Mouse (Mus musculus): Measurements from ENCODE around the gene Klra5. TPM values are rescaled to one million over a fixed set of nuclear protein-coding genes. Genes with fewer than 3 reads are reported as not detected.
"Not testable (repeated sequence)": the region's sequence is repeated elsewhere in the genome, so short reads cannot be mapped to it uniquely, and the experiment has no call there.

The Klra5 gene
- total RNA-seq (2014; rRNA removed; ENCODE audit: low replicate concordance): not detected in 2 replicates
- polyA plus RNA-seq (2015; fragmentation: Nextera tagmentation; extraction: Ambion mirVana): not detected in 2 replicates

DNA sequence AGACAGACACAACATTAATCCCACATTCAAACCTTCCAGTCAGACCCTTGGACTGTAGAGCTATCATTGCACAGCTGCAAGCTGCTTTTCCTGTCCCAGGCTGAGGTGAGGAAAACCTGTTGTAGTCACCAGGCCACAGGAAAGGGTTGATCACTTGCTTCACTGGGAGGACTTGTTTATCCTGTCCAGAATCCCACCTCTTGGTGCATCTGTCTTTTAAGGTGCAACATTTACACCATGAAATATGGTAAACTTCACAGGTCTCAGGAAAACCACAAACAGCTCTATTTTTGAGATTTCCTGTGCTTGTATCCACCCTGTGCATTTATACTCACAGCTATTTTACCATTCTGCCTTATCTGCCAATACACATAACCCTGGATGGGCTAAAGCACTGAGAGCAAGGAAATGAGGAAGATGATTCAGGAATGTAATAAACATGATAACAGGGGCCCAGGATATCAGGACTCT is at the start of gene Klra5:
Gene Klra5 (minus strand): TSS at position 175 of the 471 bp plus-strand sequence.
- not testable (repeated sequence) for H3K9me3 ChIP-seq (replicated peaks; ENCODE audit: control insufficient read depth, low read length); H3K4me3 ChIP-seq (ENCODE audit: low read depth, low read length); H3K4me2 ChIP-seq (ENCODE audit: low read depth, low read length); H3K27ac ChIP-seq (ENCODE audit: low read depth); H3K9ac ChIP-seq (replicated peaks; ENCODE audit: low read depth, low read length); H3K27me3 ChIP-seq (ENCODE audit: control insufficient read depth, insufficient read depth, low read length); H3K4me1 ChIP-seq (ENCODE audit: control insufficient read depth, insufficient read depth); DNase-seq (ENCODE audit: low spot score); ATAC-seq (ENCODE audit: insufficient read depth, low read depth); H3K36me3 ChIP-seq (replicated peaks; ENCODE audit: control insufficient read depth, insufficient read depth, low read length)

DNA sequence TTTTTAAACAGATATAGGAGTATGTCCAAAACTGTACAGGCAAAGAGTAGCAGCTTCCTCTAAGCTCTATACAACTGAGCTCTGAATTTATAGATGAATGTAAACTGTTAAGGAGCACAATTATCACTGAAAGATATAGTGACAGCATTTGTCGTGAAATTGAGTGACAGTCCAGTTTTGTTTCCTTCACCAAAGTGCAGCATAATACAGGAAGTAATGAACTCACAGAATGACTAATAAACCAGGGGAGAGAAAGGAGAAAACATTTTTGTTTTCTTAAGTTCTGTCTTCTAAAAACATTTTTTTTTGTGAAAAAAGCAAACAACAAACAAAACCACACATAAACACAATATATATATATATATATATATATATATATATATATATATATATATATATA is 454 bp downstream of the Klra5 start:
- no peak for DNase-seq (ENCODE audit: low spot score)
- Histone ChIP-seq H3K36me3 (replicated peaks; ENCODE audit: control insufficient read depth, insufficient read depth, low read length) (no peaks in the 10 kb centered on the region), H3K27me3 (ENCODE audit: control insufficient read depth, insufficient read depth, low read length) (no peaks in the 10 kb centered on the region), H3K9me3 (replicated peaks; ENCODE audit: control insufficient read depth, low read length) (no peaks in the 10 kb centered on the region; the same call in none of the 2 replicates), H3K4me2 (ENCODE audit: low read depth, low read length) (no peak overlapping the region), H3K4me3 (ENCODE audit: low read depth, low read length) (no peak overlapping the region), H3K27ac (ENCODE audit: low read depth) (no peak overlapping the region), H3K9ac (replicated peaks; ENCODE audit: low read depth, low read length) (no peak overlapping the region), H3K4me1 (ENCODE audit: control insufficient read depth, insufficient read depth) (no peaks in the 10 kb centered on the region)
- no peak for ATAC-seq (ENCODE audit: insufficient read depth, low read depth)
- WGBS: 65% methylated on average over 1 of the region's 1 CpGs
- TF ChIP-seq EP300 (IDR thresholded peaks at IDR 0.05; ENCODE audit: low read depth): no peak
- no peak for TF ChIP-seq CTCF (IDR thresholded peaks at IDR 0.05; ENCODE audit: low read depth)

DNA sequence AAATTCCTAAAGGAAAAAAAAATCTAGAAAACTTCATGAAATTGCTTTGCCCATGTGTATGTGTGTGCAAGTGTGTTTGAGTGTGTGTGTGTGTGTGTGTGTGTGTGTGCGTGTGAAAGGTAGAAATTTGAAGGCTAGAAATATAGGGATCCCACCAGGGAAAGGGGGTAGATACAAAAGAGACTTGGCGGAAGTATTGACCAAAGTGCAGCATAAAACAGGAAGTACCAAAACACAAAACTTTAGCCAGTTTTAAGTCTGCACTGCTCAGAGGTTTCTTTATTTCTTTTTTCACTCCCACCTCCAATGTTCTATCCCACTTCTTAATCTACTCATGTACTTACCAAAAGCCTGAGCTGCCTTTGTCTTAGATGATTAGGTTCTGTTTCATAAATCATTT is 34.9 kb downstream of the Klra5 start:
- Histone ChIP-seq H3K27me3 (ENCODE audit: control insufficient read depth, insufficient read depth, low read length) (no peaks in the 10 kb centered on the region), H3K4me1 (ENCODE audit: control insufficient read depth, insufficient read depth) (no peaks in the 10 kb centered on the region), H3K4me2 (ENCODE audit: low read depth, low read length) (no peak overlapping the region), H3K4me3 (ENCODE audit: low read depth, low read length) (no peak overlapping the region), H3K27ac (ENCODE audit: low read depth) (no peak overlapping the region), H3K9ac (replicated peaks; ENCODE audit: low read depth, low read length) (no peak overlapping the region), H3K36me3 (replicated peaks; ENCODE audit: control insufficient read depth, insufficient read depth, low read length) (no peaks in the 10 kb centered on the region), H3K9me3 (replicated peaks; ENCODE audit: control insufficient read depth, low read length) (no peaks in the 10 kb centered on the region)
- no peak for DNase-seq (ENCODE audit: low spot score)
- TF ChIP-seq EP300 (IDR thresholded peaks at IDR 0.05; ENCODE audit: low read depth) (no peak), CTCF (IDR thresholded peaks at IDR 0.05; ENCODE audit: low read depth) (no peak)
- 68% methylated on average over 2 of the region's 2 CpGs for WGBS
- ATAC-seq (ENCODE audit: insufficient read depth, low read depth): no peak

- WGBS: 27% methylated on average over 1 of the region's 1 CpGs
- H3K9me3 ChIP-seq (replicated peaks; ENCODE audit: control insufficient read depth, low read length): no peaks in the 10 kb centered on the region
These were observed 40.9 kb downstream of the Klra5 start, which contains the start of gene Klra17 for GRCm38 (mm10) chr6:129876549-129876948. TSS of gene Klra17 (minus strand) at chr6:129876672.

GRCm38 (mm10) chr6:129862349-129862748 is 55.1 kb downstream of the Klra5 start, which contains the start of gene Gm17631:
TSS of gene Gm17631 (plus strand) at chr6:129862649.
- not testable (repeated sequence) for H3K27me3 ChIP-seq (ENCODE audit: control insufficient read depth, insufficient read depth, low read length); DNase-seq (ENCODE audit: low spot score); H3K4me2 ChIP-seq (ENCODE audit: low read depth, low read length); H3K36me3 ChIP-seq (replicated peaks; ENCODE audit: control insufficient read depth, insufficient read depth, low read length); H3K4me3 ChIP-seq (ENCODE audit: low read depth, low read length); H3K27ac ChIP-seq (ENCODE audit: low read depth); ATAC-seq (ENCODE audit: insufficient read depth, low read depth); H3K4me1 ChIP-seq (ENCODE audit: control insufficient read depth, insufficient read depth); H3K9ac ChIP-seq (replicated peaks; ENCODE audit: low read depth, low read length); H3K9me3 ChIP-seq (replicated peaks; ENCODE audit: control insufficient read depth, low read length)
- no CpG with 5 or more reads among the region's 3 CpGs for WGBS

More at GRCm38 (mm10) chr6:129876549-129876948, 40.9 kb downstream of the Klra5 start, which contains the start of gene Klra17:
- Histone ChIP-seq H3K36me3 (replicated peaks; ENCODE audit: control insufficient read depth, insufficient read depth, low read length) (no peaks in the 10 kb centered on the region), H3K4me1 (ENCODE audit: control insufficient read depth, insufficient read depth) (no peaks in the 10 kb centered on the region), H3K27ac (ENCODE audit: low read depth) (no peak within 1 kb of the TSS), H3K4me2 (ENCODE audit: low read depth, low read length) (no peak within 1 kb of the TSS), H3K27me3 (ENCODE audit: control insufficient read depth, insufficient read depth, low read length) (no peaks in the 10 kb centered on the region), H3K9ac (replicated peaks; ENCODE audit: low read depth, low read length) (no peak within 1 kb of the TSS), H3K4me3 (ENCODE audit: low read depth, low read length) (no peak within 1 kb of the TSS)
- no peak for TF ChIP-seq CTCF (IDR thresholded peaks at IDR 0.05; ENCODE audit: low read depth)
- no peak for TF ChIP-seq EP300 (IDR thresholded peaks at IDR 0.05; ENCODE audit: low read depth)
- ATAC-seq (ENCODE audit: insufficient read depth, low read depth) (no peak), DNase-seq (ENCODE audit: low spot score) (no peak)

Other genes starting within 250 kb of the Klra5 start
- not detected in 2 replicates for gene Klrc1, start 238.7 kb downstream of the Klra5 start, total RNA-seq (2014; rRNA removed; ENCODE audit: low replicate concordance)
- gene Klrc1, start 238.7 kb downstream of the Klra5 start, polyA plus RNA-seq (2015; fragmentation: Nextera tagmentation; extraction: Ambion mirVana): not detected in 2 replicates
- gene Klri1, start 200.5 kb downstream of the Klra5 start, total RNA-seq (2014; rRNA removed; ENCODE audit: low replicate concordance): not detected in 2 replicates
- not detected in 2 replicates for gene Klri1, start 200.5 kb downstream of the Klra5 start, polyA plus RNA-seq (2015; fragmentation: Nextera tagmentation; extraction: Ambion mirVana)
- not detected in 2 replicates for gene Klri2, start 177.2 kb downstream of the Klra5 start, total RNA-seq (2014; rRNA removed; ENCODE audit: low replicate concordance)
- not detected in 2 replicates for gene Klri2, start 177.2 kb downstream of the Klra5 start, polyA plus RNA-seq (2015; fragmentation: Nextera tagmentation; extraction: Ambion mirVana)
- not detected in 2 replicates for gene Gm156, start 133.4 kb downstream of the Klra5 start, total RNA-seq (2014; rRNA removed; ENCODE audit: low replicate concordance)
- not detected in 2 replicates for gene Gm156, start 133.4 kb downstream of the Klra5 start, polyA plus RNA-seq (2015; fragmentation: Nextera tagmentation; extraction: Ambion mirVana)
- not detected in 2 replicates for gene Gm17631, start 55.0 kb downstream of the Klra5 start, total RNA-seq (2014; rRNA removed; ENCODE audit: low replicate concordance)
- gene Gm17631, start 55.0 kb downstream of the Klra5 start, polyA plus RNA-seq (2015; fragmentation: Nextera tagmentation; extraction: Ambion mirVana): not detected in 2 replicates
- gene Klra17, start 41.0 kb downstream of the Klra5 start, total RNA-seq (2014; rRNA removed; ENCODE audit: low replicate concordance): not detected in 2 replicates
- gene Klra17, start 41.0 kb downstream of the Klra5 start, polyA plus RNA-seq (2015; fragmentation: Nextera tagmentation; extraction: Ambion mirVana): not detected in 2 replicates
- not detected in 2 replicates for gene Klra6, start 109.3 kb upstream of the Klra5 start, total RNA-seq (2014; rRNA removed; ENCODE audit: low replicate concordance)
- not detected in 2 replicates for gene Klra6, start 109.3 kb upstream of the Klra5 start, polyA plus RNA-seq (2015; fragmentation: Nextera tagmentation; extraction: Ambion mirVana)
- not detected in 2 replicates for gene Klra4, start 149.6 kb upstream of the Klra5 start, total RNA-seq (2014; rRNA removed; ENCODE audit: low replicate concordance)
- gene Klra4, start 149.6 kb upstream of the Klra5 start, polyA plus RNA-seq (2015; fragmentation: Nextera tagmentation; extraction: Ambion mirVana): not detected in 2 replicates
- not detected in 2 replicates for gene Klra8, start 212.2 kb upstream of the Klra5 start, total RNA-seq (2014; rRNA removed; ENCODE audit: low replicate concordance)
- gene Klra8, start 212.2 kb upstream of the Klra5 start, polyA plus RNA-seq (2015; fragmentation: Nextera tagmentation; extraction: Ambion mirVana): not detected in 2 replicates

Data from heart, postnatal 0 days (tissue).